In genomic region chr11:50008231-50008630, GRCm38 (mm10) we compare ENCODE assay signal across 20 mouse cellular contexts. TPM values are rescaled to one million over a fixed set of nuclear protein-coding genes. Genes with fewer than 3 reads are reported as not detected.
DNase-seq lines count a peak whose midpoint lies in the region; TF ChIP-seq lines count a peak whose summit lies in the region.
"Had no signal": no experiment of that assay in that cellular context is flagged by ENCODE, and none has a peak within 500 bp of the region (broad histone marks: within the 10 kb centered on the region; RNA-seq: fewer than 3 reads in every experiment).

No protein-coding gene starts in this region.

- 25% methylated on average over 5 of the region's 5 CpGs for WGBS in hindbrain, embryonic 10.5 days

- no peak overlapping the region for H3K9ac ChIP-seq in ES-Bruce4 (ENCODE audit: low read depth, poor library complexity, severe bottlenecking)
- H3K9ac ChIP-seq in ES-E14 (ENCODE audit: insufficient read depth, low read depth, low read length, poor library complexity, severe bottlenecking), result no peak overlapping the region
- H3K9ac ChIP-seq: embryonic facial prominence, embryonic 13.5 days; embryonic facial prominence, embryonic 15.5 days; forebrain, embryonic 12.5 days had no signal

- no peak overlapping the region for H3K4me3 ChIP-seq in ES-Bruce4 (ENCODE audit: low read depth, low read length)
- peak overlapping the region; percentile 0 to 30; a peak in 2 of 4 replicates for H3K4me3 ChIP-seq in ES-E14 (ENCODE audit: insufficient read depth in 1 of 2, low read depth in 1 of 2, low read length in 2 of 2, poor library complexity in 1 of 2, severe bottlenecking in 1 of 2)
- H3K4me3 ChIP-seq in hindbrain, embryonic 10.5 days, result no peak overlapping the region
- H3K4me3 ChIP-seq: embryonic facial prominence, embryonic 13.5 days; embryonic facial prominence, embryonic 15.5 days; erythroblast, embryonic 14.5 days; forebrain, embryonic 10.5 days; forebrain, embryonic 12.5 days had no signal

- H3K9me3 ChIP-seq in ES-Bruce4 (replicated peaks; ENCODE audit: control insufficient read depth, insufficient read depth, low read length, poor library complexity, severe bottlenecking) (no peaks in the 10 kb centered on the region), ES-E14 (ENCODE audit: control insufficient read depth, insufficient read depth, low read depth, low read length) (no peaks in the 10 kb centered on the region)
- no peaks in the 10 kb centered on the region for H3K9me3 ChIP-seq in hindbrain, embryonic 10.5 days
- H3K9me3 ChIP-seq: embryonic facial prominence, embryonic 13.5 days; embryonic facial prominence, embryonic 15.5 days; forebrain, embryonic 10.5 days; forebrain, embryonic 12.5 days had no signal

- H3K4me1 ChIP-seq in ES-Bruce4 (ENCODE audit: control insufficient read depth, insufficient read depth, low read length) (peaks cover 2% of the 10 kb centered on the region), ES-E14 (ENCODE audit: control insufficient read depth in 2 of 2, insufficient read depth in 2 of 2, low read length in 2 of 2, poor library complexity in 1 of 2) (peaks cover 7 to 10% of the 10 kb centered on the region in 2 experiments; a peak in 3 of 4 replicates)
- H3K4me1 ChIP-seq in hindbrain, embryonic 10.5 days (replicated peaks), result no peaks in the 10 kb centered on the region
- H3K4me1 ChIP-seq: embryonic facial prominence, embryonic 15.5 days; forebrain, embryonic 12.5 days had no signal

- no peak for TF ChIP-seq POLR2A in ES-Bruce4 (IDR thresholded peaks at IDR 0.05; ENCODE audit: insufficient read depth, low read length)

- in situ Hi-C loops in ES-E14 (cut with MboI; ENCODE audit: low sequenced_read_pairs in 2 of 2, unreplicated experiment in 2 of 2), result no loop called here

- peaks cover 2% of the 10 kb centered on the region; the same call in 1 of the 2 replicates for H3K27me3 ChIP-seq in ES-Bruce4 (ENCODE audit: control insufficient read depth, insufficient read depth, low read length, poor library complexity, severe bottlenecking)
- H3K27me3 ChIP-seq in hindbrain, embryonic 10.5 days (ENCODE audit: insufficient read depth, poor library complexity, severe bottlenecking), result no peaks in the 10 kb centered on the region; the same call in 1 of the 2 replicates
- H3K27me3 ChIP-seq: embryonic facial prominence, embryonic 13.5 days; embryonic facial prominence, embryonic 15.5 days had no signal

- no peak for TF ChIP-seq CTCF in ES-Bruce4 (IDR thresholded peaks at IDR 0.05; ENCODE audit: low read depth, low read length)

- TF ChIP-seq EP300 in ES-Bruce4 (IDR thresholded peaks at IDR 0.05; ENCODE audit: insufficient read depth, low read depth, low read length), result no peak

- H3K36me3 ChIP-seq in ES-Bruce4 (ENCODE audit: control insufficient read depth, insufficient read depth, low read length, poor library complexity, severe bottlenecking), result no peaks in the 10 kb centered on the region
- no peaks in the 10 kb centered on the region for H3K36me3 ChIP-seq in ES-E14 (ENCODE audit: control insufficient read depth, insufficient read depth, low read length, poor library complexity, severe bottlenecking)
- no peaks in the 10 kb centered on the region for H3K36me3 ChIP-seq in hindbrain, embryonic 10.5 days
- H3K36me3 ChIP-seq: embryonic facial prominence, embryonic 13.5 days; embryonic facial prominence, embryonic 15.5 days; forebrain, embryonic 10.5 days; forebrain, embryonic 12.5 days had no signal

- intact Hi-C loops in left cerebral cortex, postnatal 14 days (cut with DNase I), result no loop called here

- DNase-seq in ES-E14 (ENCODE audit: low read depth, low spot score) (no peak), ZHBTc4 (ENCODE audit: low read depth, low spot score) (peak; percentile 66)
- no peak for DNase-seq in left cerebral cortex, postnatal 14 days (ENCODE audit: low spot score in 2 of 2)
- no peak for DNase-seq in hindbrain, embryonic 10.5 days (ENCODE audit: low spot score)
- DNase-seq in cerebellum, adult 8-10 months, result no peak
- DNase-seq: adrenal gland, adult 8-10 months; adrenal gland, postnatal 14 days; adrenal gland, postnatal 36 days; cerebellum, adult 11-12 months; cerebellum, adult 2 months; cerebellum, adult 9-11 months; cerebellum, postnatal 36 days; embryo, embryonic 11 days had no signal

- H3K27ac ChIP-seq in ES-Bruce4 (ENCODE audit: insufficient read depth, low read length), result peak overlapping the region; percentile 63
- H3K27ac ChIP-seq in ES-E14 (ENCODE audit: insufficient read depth, low read depth, low read length, poor library complexity, severe bottlenecking), result peak overlapping the region; percentile 81
- H3K27ac ChIP-seq in hindbrain, embryonic 10.5 days, result no peak overlapping the region
- H3K27ac ChIP-seq: embryonic facial prominence, embryonic 13.5 days; embryonic facial prominence, embryonic 15.5 days; forebrain, embryonic 10.5 days; forebrain, embryonic 12.5 days had no signal

TF ChIP-seq in ES-E14, 5 proteins besides CTCF, POLR2A, EP300 and RAD21:
- TF ChIP-seq HCFC1 (IDR thresholded peaks at IDR 0.05; ENCODE audit: borderline replicate concordance, insufficient read depth, low read length) (no peak), CHD2 (IDR thresholded peaks at IDR 0.05; ENCODE audit: low read depth, low read length) (no peak), MAFK (IDR thresholded peaks at IDR 0.05; ENCODE audit: insufficient read depth, low read depth, low read length) (no peak), ZC3H11A (IDR thresholded peaks at IDR 0.05; ENCODE audit: borderline replicate concordance, low read depth, low read length) (no peak), ZNF384 (IDR thresholded peaks at IDR 0.05; ENCODE audit: low read depth, low read length) (no peak)

RNA-seq across cellular contexts. Expression of gene Rnf130, which starts 16.9 kb away (rescaled TPM):
- polyA plus RNA-seq in ES-Bruce4 (2011; ENCODE audit: insufficient read depth, insufficient read length, low read depth, missing spikeins), result 21.8 and 22.1 TPM in 2 replicates
- total RNA-seq in ES-E14 (2012; rRNA removed), result 23.9 and 25.0 TPM in 2 replicates
- total RNA-seq in left cerebral cortex, postnatal 14 days (2021), result 100 to 1,000 TPM in 1 of 2 experiments, 10 to 100 TPM in 1; 95.7 to 106 TPM
- 59.1 and 62.4 TPM in 2 replicates for polyA plus RNA-seq in hindbrain, embryonic 10.5 days (2016; fragmentation: Nextera tagmentation; extraction: Ambion mirVana)
- polyA plus RNA-seq: C2C12 had no signal

Comparison
In these comparisons a context has a peak if more than half of its experiments do, and no peak if none do; other contexts are left out.
1. H3K4me3 ChIP-seq: peak in ES-E14 (2 of 2); none in ES-Bruce4 (single experiment) and hindbrain, embryonic 10.5 days (single experiment).